Mouse (Mus musculus) olfactory bulb, adult 2 months (tissue): ENCODE data around the gene Ndufv2. TPM values are rescaled to one million over a fixed set of nuclear protein-coding genes. Genes with fewer than 3 reads are reported as not detected.
"Not testable (repeated sequence)": the region's sequence is repeated elsewhere in the genome, so short reads cannot be mapped to it uniquely, and the experiment has no call there.

Experiments
- H3K27ac ChIP-seq: fragments of 200-500 bp; 2 replicates; pipeline ENCODE4 v1.5.1; 2012; ENCODE audit warnings: low read depth, low read length; ENCODE audit not compliant: insufficient read depth
- H3K4me1 ChIP-seq: fragments of 200-500 bp; 2 replicates; pipeline ENCODE4 v1.6.1; 2012; ENCODE audit warnings: low read length; ENCODE audit not compliant: control insufficient read depth, insufficient read depth
- H3K4me3 ChIP-seq: fragments of 200-500 bp; 2 replicates; pipeline ENCODE4 v1.5.1; 2012; ENCODE audit warnings: mild to moderate bottlenecking, low read depth, low read length, moderate library complexity; ENCODE audit not compliant: insufficient read depth
- CTCF ChIP-seq: fragments of 200-500 bp; IDR thresholded peaks from 2 replicates; pipeline ENCODE4 v1.5.1; 2012; ENCODE audit warnings: low read depth, mild to moderate bottlenecking, low read length, moderate library complexity; ENCODE audit not compliant: insufficient read depth
- POLR2A ChIP-seq: fragments of 200-500 bp; IDR thresholded peaks from 2 replicates; pipeline ENCODE4 v1.6.1; 2012; ENCODE audit warnings: mild to moderate bottlenecking, low read depth, low read length, moderate library complexity; ENCODE audit not compliant: insufficient read depth
- WGBS: fragments of 180-500 bp; shearing (Covaris S2); methylation state at CpG from one replicate; pipeline ENCODE4 v1.1.7; 2018; 5-methylcytosine and 5-hydroxymethylcytosine counted together
- polyA plus RNA-seq: library from polyadenylated mRNA; stranded (reverse); fragments of >200 nt; gene quantifications from 2 replicates; pipeline ENCODE4 v1.2.4, GENCODE M21; 2012; ENCODE audit warnings: low replicate concordance; ENCODE audit not compliant: missing spikeins, insufficient read depth, insufficient read length

Ndufv2 gene
- polyA plus RNA-seq, 1 experiment, result not detected

DNA sequence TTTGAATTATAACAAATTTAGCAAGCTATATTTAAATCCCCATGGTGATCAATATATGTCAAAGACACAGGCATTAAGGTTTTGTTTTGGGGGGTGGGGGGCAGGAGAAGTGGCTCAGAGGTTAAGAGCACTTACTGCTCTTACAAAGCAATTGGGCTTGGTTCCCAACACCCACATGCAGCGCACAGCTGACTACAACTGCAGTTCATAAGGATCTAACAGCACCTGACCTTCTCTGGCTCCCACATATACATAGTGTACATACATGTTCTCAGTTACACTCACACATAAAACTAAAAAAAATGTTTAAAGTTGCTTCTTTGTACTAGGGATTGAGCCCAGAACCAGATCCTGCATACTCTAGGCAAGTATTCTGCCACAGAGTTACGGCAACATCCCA is 10.0 kb downstream of the Ndufv2 start:
- H3K4me1 ChIP-seq, result peaks cover 2% of the 10 kb centered on the region; the same call in 1 of the 2 replicates
- H3K4me3 ChIP-seq, result no peak overlapping the region
- TF ChIP-seq CTCF (no peak), POLR2A (no peak)
- WGBS, result 65% methylated on average over 2 of the region's 2 CpGs
- no peak overlapping the region for H3K27ac ChIP-seq

DNA sequence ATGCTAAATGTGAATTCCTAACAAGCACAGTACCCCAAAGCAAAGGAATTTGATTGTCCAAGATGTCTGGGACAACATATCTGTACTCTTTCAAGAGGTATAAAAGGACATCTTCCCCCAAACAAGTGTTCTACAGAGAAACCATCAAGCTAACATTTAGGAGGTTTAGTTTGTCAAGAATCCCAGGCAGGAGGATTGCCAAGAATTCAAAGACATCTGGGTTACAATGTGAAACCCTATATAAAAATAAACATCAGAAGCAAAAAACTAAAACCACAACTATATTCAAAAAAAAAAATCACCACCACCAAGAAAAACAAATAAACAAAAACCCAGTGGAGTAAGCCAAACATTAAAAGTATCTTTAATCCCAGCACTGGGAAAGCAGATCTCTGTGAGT is 11.1 kb downstream of the Ndufv2 start:
- no peak for TF ChIP-seq CTCF
- no peak for TF ChIP-seq POLR2A
- no peak overlapping the region for H3K4me3 ChIP-seq
- no peak overlapping the region for H3K27ac ChIP-seq
- H3K4me1 ChIP-seq, result peaks cover 2% of the 10 kb centered on the region; the same call in 1 of the 2 replicates

DNA sequence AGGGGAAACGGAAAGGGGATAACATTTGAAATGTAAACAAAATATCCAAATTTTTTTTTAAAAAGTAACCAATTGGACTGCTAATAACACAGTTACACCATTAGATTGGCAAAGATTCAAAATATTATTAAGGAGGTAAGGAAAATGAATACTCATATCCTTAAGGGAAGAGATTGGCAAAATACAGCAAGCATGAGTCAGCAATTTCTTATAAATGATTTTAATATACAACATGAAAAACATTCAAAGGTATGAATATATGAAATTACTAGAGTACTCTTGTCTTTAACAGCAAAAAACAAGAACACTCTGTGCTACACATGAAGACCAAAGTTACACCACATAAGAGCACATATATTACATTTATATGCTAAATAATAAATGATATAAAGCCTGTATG is 16.3 kb downstream of the Ndufv2 start:
- no peaks in the 10 kb centered on the region for H3K4me1 ChIP-seq
- 92% methylated on average over 1 of the region's 1 CpGs for WGBS
- H3K4me3 ChIP-seq, result no peak overlapping the region
- TF ChIP-seq CTCF, result no peak
- no peak for TF ChIP-seq POLR2A
- H3K27ac ChIP-seq, result no peak overlapping the region

DNA sequence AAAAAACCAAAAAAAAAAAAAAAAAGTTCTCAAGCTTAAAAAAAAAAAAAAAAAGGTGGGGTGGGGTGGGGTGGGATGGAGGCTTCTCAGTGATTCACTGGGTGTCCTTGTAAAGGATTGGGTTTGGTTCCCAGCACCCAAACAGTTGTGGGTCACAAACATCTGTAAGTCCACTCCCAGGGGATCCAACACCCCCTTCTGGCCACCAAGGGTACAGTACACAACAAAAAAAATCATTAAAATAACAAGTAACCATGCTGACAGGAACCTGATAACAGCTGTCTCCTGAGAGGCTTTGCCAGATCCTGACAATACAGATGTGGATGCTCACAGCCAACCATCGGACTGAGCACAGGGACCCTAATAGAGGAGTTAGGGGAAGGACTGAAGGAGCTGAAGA is 16.9 kb downstream of the Ndufv2 start:
- H3K4me1 ChIP-seq, result no peaks in the 10 kb centered on the region
- no peak overlapping the region for H3K27ac ChIP-seq
- WGBS, result 88% methylated on average over 1 of the region's 1 CpGs
- H3K4me3 ChIP-seq, result no peak overlapping the region
- TF ChIP-seq POLR2A (no peak), CTCF (no peak)

DNA sequence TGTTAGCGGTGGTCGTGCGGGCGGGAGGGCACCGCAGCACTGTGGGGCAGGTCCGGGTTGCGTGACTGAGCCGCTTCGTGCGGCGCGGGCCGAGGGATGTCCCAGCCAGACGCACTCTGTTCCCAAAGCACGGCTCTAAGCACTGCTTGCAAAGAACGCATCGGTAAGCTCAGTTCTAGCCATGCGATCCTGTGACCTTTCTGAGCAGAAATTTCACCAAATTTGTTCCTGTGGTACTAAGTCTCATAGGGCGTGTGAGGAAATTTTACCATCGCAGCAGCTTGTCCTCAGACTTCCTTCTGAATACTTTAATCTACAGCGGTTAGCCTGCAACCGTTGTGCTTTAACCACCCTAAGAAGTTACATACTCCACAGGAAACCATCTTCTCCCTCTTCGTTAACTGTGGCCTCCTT is 23.9 kb downstream of the Ndufv2 start:
- peaks cover 4% of the 10 kb centered on the region; the same call in 1 of the 2 replicates for H3K4me1 ChIP-seq
- under 1% methylated on average over 23 of the region's 23 CpGs for WGBS
- peak overlapping the region; percentile 98 for H3K4me3 ChIP-seq
- H3K27ac ChIP-seq, result peak overlapping the region; percentile 41
- no peak for TF ChIP-seq CTCF
- TF ChIP-seq POLR2A, result no peak

DNA sequence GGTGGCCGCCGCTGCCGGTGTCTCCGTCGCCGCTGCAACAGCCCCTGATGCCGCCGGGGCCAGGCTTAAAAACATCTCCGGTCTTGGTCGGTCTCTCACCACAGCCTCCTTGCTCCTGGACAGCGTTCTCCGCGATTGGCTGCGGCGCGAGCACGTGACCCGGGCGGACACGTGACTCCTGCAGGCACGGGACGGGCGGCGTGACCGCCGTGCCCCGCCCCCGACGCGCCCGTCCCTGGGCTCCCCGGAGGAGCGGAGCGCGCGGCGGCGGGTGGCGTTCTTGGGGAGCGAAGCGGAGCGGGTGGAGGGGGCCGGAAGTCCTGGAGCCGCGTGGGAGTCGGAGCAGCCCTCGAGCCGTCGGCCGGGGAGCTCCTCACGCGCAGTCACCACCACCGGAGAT is 24.4 kb downstream of the Ndufv2 start, which contains the start of gene Ankrd12:
Gene Ankrd12 (minus strand): TSS at position 156 of the 400 bp plus-strand sequence.
- peak within 1 kb of the TSS; percentile 98 for H3K4me3 ChIP-seq
- WGBS, result 2% methylated on average over 53 of the region's 53 CpGs

DNA sequence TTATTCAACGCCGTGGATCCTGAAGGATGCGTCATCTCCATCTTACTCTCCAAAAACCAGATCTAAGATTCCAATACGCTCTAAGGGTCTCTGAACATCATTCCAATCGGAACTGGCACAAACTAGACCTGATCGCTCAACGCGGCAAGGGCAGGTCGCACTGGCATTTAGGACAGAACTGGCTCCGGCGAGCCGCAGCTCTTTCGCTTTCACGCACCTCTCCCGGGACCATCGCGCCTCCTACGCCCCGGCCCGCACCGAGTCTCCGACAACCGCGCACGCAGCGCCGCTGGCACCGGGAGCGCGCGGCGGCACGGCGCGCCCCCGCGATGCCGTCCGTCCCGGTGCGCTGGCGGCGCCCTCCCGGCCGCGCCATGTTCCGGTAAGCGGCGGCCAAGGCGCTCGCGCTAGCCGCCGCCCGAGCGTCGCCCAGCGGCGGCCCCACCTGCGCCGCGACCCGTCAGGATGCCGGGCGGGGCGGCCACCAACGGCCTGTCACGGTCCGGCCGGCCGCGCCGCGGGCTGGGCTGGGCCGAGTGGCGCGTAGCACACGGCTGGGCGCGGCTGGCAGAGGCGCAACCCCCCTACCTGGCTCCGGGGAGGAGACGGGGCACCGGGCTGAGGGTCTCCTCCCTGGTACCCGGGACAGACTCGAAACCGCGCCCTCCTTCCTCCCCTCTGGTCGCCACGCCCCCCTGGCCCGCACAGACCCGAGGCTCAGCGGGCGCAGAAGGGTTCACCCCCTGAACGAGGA is 25.0 kb downstream of the Ndufv2 start:
- H3K4me3 ChIP-seq, result peak overlapping the region; percentile 98
- TF ChIP-seq CTCF (no peak), POLR2A (no peak; the same call in 1 of the 2 replicates)
- H3K4me1 ChIP-seq, result peaks cover 4% of the 10 kb centered on the region; the same call in 1 of the 2 replicates
- 1% methylated on average over 95 of the region's 95 CpGs for WGBS
- peak overlapping the region; percentile 85 for H3K27ac ChIP-seq

More for the DNA sequence above, 24.4 kb downstream of the Ndufv2 start, which contains the start of gene Ankrd12:
- Histone ChIP-seq H3K4me1 (peaks cover 4% of the 10 kb centered on the region; the same call in 1 of the 2 replicates), H3K27ac (peak within 1 kb of the TSS; percentile 85)
- TF ChIP-seq CTCF, result no peak
- peak; percentile 67 for TF ChIP-seq POLR2A

DNA sequence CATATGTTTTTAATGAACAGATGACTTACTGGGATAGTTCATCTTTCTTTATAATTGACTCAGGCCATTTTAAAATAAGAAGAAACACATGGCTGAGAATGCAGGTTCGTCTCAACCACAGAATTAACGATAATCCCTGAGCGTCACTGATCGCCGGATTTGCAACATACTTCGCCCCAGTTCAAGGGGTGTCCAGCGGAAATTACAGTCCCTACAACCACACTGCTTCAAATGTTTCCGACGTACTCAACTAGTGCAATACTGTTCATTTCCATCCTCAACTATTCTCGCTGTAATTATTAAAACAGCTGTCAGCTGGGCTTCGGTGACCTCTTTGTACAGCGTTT is 25.6 kb downstream of the Ndufv2 start:
- Histone ChIP-seq H3K4me3 (peak overlapping the region; percentile 98), H3K4me1 (peaks cover 4% of the 10 kb centered on the region; the same call in 1 of the 2 replicates), H3K27ac (peak overlapping the region; percentile 85)
- WGBS, result 1% methylated on average over 12 of the region's 12 CpGs
- TF ChIP-seq CTCF (no peak), POLR2A (no peak)

DNA sequence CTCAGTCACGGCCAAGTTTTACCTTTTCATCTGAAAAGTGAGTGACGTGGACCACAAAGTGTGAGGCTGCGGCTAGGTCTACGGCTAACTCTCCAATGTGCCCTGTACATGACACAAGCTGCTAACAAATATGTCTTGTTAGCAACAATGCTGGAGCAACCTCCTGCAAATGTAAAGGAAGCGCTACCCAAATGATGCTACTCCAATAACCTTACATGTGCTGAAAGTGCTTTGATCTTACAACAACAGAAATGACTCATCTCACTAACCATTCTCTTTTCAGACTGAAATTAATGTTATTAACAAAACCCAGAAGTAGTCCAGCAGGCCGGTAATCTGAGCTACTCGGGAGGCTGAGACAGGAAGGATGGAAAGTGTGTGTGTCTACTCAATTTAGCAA is 27.4 kb downstream of the Ndufv2 start:
- Histone ChIP-seq H3K4me3 (no peak overlapping the region), H3K4me1 (peaks cover 4% of the 10 kb centered on the region; the same call in 1 of the 2 replicates), H3K27ac (no peak overlapping the region)
- WGBS, result 60% methylated on average over 7 of the region's 7 CpGs
- TF ChIP-seq POLR2A (no peak), CTCF (no peak)

DNA sequence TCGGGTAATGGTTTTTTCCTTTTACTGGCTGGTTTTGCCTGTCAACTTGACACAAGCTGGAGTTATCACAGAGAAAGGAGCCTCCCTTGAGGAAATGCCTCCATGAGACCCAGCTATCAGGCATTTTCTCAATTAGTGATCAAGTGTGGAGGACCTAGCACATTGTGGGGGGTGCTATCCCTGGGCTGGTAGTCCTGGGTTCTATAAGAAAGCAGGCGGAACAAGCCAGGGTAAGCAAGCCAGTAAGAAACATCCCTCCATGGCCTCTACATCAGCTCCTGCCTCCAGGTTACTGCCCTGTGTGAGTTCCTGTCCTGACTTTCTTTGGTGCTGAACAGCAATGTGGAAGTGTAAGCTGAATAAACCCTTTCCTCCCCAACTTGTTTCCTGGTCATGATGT is 32.3 kb downstream of the Ndufv2 start:
- H3K4me3 ChIP-seq, H3K4me1 ChIP-seq, H3K27ac ChIP-seq: not testable (repeated sequence)
- WGBS, result 92% methylated on average over 2 of the region's 2 CpGs
